Mouse (Mus musculus) fibroblast of lung, adult 2 months (primary cell): ENCODE measurements at regions not wholly inside any gene's neighbourhood (a gene's known extent, or its start where the extent isn't known, plus 50 kb on each side); places are given as distances from the start of the nearest gene placed in this dataset.

ENCODE experiments used
- DNase-seq: peaks from one replicate; pipeline ENCODE4 v3.0.0-alpha.2; 2011; ENCODE audit warnings: low read depth

GRCm38 (mm10) chr13:101117311-101117710, 284.1 kb upstream of the Slc30a5 start:
- DNase-seq, result no peak

- no peak for DNase-seq
Measured at GRCm38 (mm10) chr13:101115296-101115695, 282.1 kb upstream of the Slc30a5 start.

- no peak for DNase-seq
Measured at GRCm38 (mm10) chr13:101112176-101112575, 278.9 kb upstream of the Slc30a5 start.

GRCm38 (mm10) chr13:101111773-101112172, 278.5 kb upstream of the Slc30a5 start:
- DNase-seq, result no peak

- DNase-seq, result no peak
Measured at GRCm38 (mm10) chr13:101100621-101101020, 267.4 kb upstream of the Slc30a5 start.

GRCm38 (mm10) chr13:101096856-101097255, 263.6 kb upstream of the Slc30a5 start:
- no peak for DNase-seq

- no peak for DNase-seq
Measured at GRCm38 (mm10) chr13:101096221-101096620, 263.0 kb upstream of the Slc30a5 start.

GRCm38 (mm10) chr13:101095057-101095831, 262.0 kb upstream of the Slc30a5 start:
- DNase-seq, result no peak

- no peak for DNase-seq
Measured at GRCm38 (mm10) chr13:101092743-101093131, 259.5 kb upstream of the Slc30a5 start.

GRCm38 (mm10) chr13:101092033-101092742, 259.0 kb upstream of the Slc30a5 start:
- DNase-seq, result peak; percentile 40

GRCm38 (mm10) chr13:101085182-101085581, 252.0 kb upstream of the Slc30a5 start:
- no peak for DNase-seq

- DNase-seq, result no peak
Measured at GRCm38 (mm10) chr13:101084193-101084592, 251.0 kb upstream of the Slc30a5 start.

GRCm38 (mm10) chr13:101083416-101083815, 250.2 kb upstream of the Slc30a5 start:
- DNase-seq, result no peak

- no peak for DNase-seq
Measured at GRCm38 (mm10) chr13:101068489-101068888, 235.3 kb upstream of the Slc30a5 start.

- DNase-seq, result no peak
Measured at GRCm38 (mm10) chr13:101062582-101062981, 229.4 kb upstream of the Slc30a5 start.

- no peak for DNase-seq
Measured at GRCm38 (mm10) chr13:101061233-101062144, 228.3 kb upstream of the Slc30a5 start.

- DNase-seq, result no peak
Measured at GRCm38 (mm10) chr13:101049511-101049910, 216.3 kb upstream of the Slc30a5 start.

- no peak for DNase-seq
Measured at GRCm38 (mm10) chr13:101032594-101032993, 199.4 kb upstream of the Slc30a5 start.

GRCm38 (mm10) chr13:101026043-101026442, 192.8 kb upstream of the Slc30a5 start:
- no peak for DNase-seq

- DNase-seq, result no peak
Measured at GRCm38 (mm10) chr13:101025488-101025887, 192.3 kb upstream of the Slc30a5 start.

- no peak for DNase-seq
Measured at GRCm38 (mm10) chr13:101024971-101025370, 191.7 kb upstream of the Slc30a5 start.

GRCm38 (mm10) chr13:101019272-101019676, 186.0 kb upstream of the Slc30a5 start:
- no peak for DNase-seq
